Mouse (Mus musculus) testis, postnatal 14 days (tissue): ENCODE data around the gene Gm47289.

ENCODE experiments used
- DNase-seq: peaks from one replicate; pipeline ENCODE4 v3.0.0; 2021; ENCODE audit warnings: low spot score

Gm47289 gene

GRCm38 (mm10) chr9:119158861-119159260 lies at the start of gene Gm47289:
Gm47289 (plus strand) TSS chr9:119159161.
- DNase-seq, result no peak

- DNase-seq, result no peak
Measured at GRCm38 (mm10) chr9:119109685-119110353, 49.1 kb upstream of the Gm47289 start.

GRCm38 (mm10) chr9:119110640-119111039 lies 48.3 kb upstream of the Gm47289 start:
- DNase-seq, result no peak

GRCm38 (mm10) chr9:119114911-119115310 lies 44.0 kb upstream of the Gm47289 start:
- no peak for DNase-seq

GRCm38 (mm10) chr9:119119409-119120167 lies 39.4 kb upstream of the Gm47289 start:
- DNase-seq, result no peak

GRCm38 (mm10) chr9:119120168-119120560 lies 38.8 kb upstream of the Gm47289 start:
- DNase-seq, result no peak

GRCm38 (mm10) chr9:119122596-119123369 lies 36.2 kb upstream of the Gm47289 start:
- DNase-seq, result no peak

- no peak for DNase-seq
Measured at GRCm38 (mm10) chr9:119128436-119129181, 30.4 kb upstream of the Gm47289 start.

- no peak for DNase-seq
Measured at GRCm38 (mm10) chr9:119130692-119131091, 28.3 kb upstream of the Gm47289 start.

- no peak for DNase-seq
Measured at GRCm38 (mm10) chr9:119138836-119139235, 20.1 kb upstream of the Gm47289 start.

- DNase-seq, result no peak
Measured at GRCm38 (mm10) chr9:119142066-119142465, 16.9 kb upstream of the Gm47289 start.

- DNase-seq, result no peak
Measured at GRCm38 (mm10) chr9:119143372-119143771, 15.6 kb upstream of the Gm47289 start.

- no peak for DNase-seq
Measured at GRCm38 (mm10) chr9:119144696-119145095, 14.3 kb upstream of the Gm47289 start.

GRCm38 (mm10) chr9:119145137-119145536 lies 13.8 kb upstream of the Gm47289 start:
- DNase-seq, result no peak

- no peak for DNase-seq
Measured at GRCm38 (mm10) chr9:119145638-119146037, 13.3 kb upstream of the Gm47289 start.

- no peak for DNase-seq
Measured at GRCm38 (mm10) chr9:119146098-119146770, 12.7 kb upstream of the Gm47289 start.

- peak; percentile 29 for DNase-seq
Measured at GRCm38 (mm10) chr9:119149601-119150000, 9.4 kb upstream of the Gm47289 start.

- DNase-seq, result no peak
Measured at GRCm38 (mm10) chr9:119151751-119152150, 7.2 kb upstream of the Gm47289 start.

- no peak for DNase-seq
Measured at GRCm38 (mm10) chr9:119155416-119155815, 3.5 kb upstream of the Gm47289 start.

GRCm38 (mm10) chr9:119155826-119156225 lies 3.1 kb upstream of the Gm47289 start:
- DNase-seq, result no peak
